Mouse (Mus musculus) lung, embryonic 16.5 days (tissue): ENCODE measurements around the gene Tnni3k. TPM values are rescaled to one million over a fixed set of nuclear protein-coding genes. Genes with fewer than 3 reads are reported as not detected.

ENCODE experiments used
- ATAC-seq: fragments of 200-750 bp; cut with Nextera tagmentation; 2 replicates; pipeline ENCODE4 v1.8.0; 2017; ENCODE audit warnings: low read depth, mild to moderate bottlenecking, moderate library complexity
- H3K27ac ChIP-seq: fragments of 300-500 bp; sonication (generic); 2 replicates; pipeline ENCODE4 v1.5.1; 2014; ENCODE audit warnings: mild to moderate bottlenecking, control low read depth, low read length
- H3K27me3 ChIP-seq: fragments of 300-500 bp; sonication (generic); 2 replicates; pipeline ENCODE4 v1.6.1; 2014; ENCODE audit warnings: low read depth, low read length, mixed read lengths; ENCODE audit not compliant: control insufficient read depth, insufficient read depth
- H3K36me3 ChIP-seq: fragments of 300-500 bp; sonication (generic); 2 replicates; pipeline ENCODE4 v1.6.1; 2014; ENCODE audit warnings: low read length; ENCODE audit not compliant: control insufficient read depth, insufficient read depth
- H3K4me1 ChIP-seq: fragments of 300-500 bp; sonication (generic); replicated peaks from 2 replicates; pipeline ENCODE4 v1.6.1; 2014; ENCODE audit warnings: low read length, mixed read lengths; ENCODE audit not compliant: control insufficient read depth, insufficient read depth
- H3K4me2 ChIP-seq: fragments of 300-500 bp; sonication (generic); 2 replicates; pipeline ENCODE4 v1.6.1; 2014; ENCODE audit warnings: low read depth, low read length, control low read depth
- H3K4me3 ChIP-seq: fragments of 300-500 bp; sonication (generic); 2 replicates; pipeline ENCODE4 v1.5.1; 2014; ENCODE audit warnings: mild to moderate bottlenecking, low read length, control low read depth
- H3K9ac ChIP-seq: fragments of 300-500 bp; sonication (generic); 2 replicates; pipeline ENCODE4 v1.6.1; 2014; ENCODE audit warnings: low read length, control low read depth
- H3K9me3 ChIP-seq: fragments of 300-500 bp; sonication (generic); 2 replicates; pipeline ENCODE4 v1.6.1; 2016; ENCODE audit warnings: low read length; ENCODE audit not compliant: control insufficient read depth
- WGBS: fragments of 180-500 bp; shearing (Covaris S2); extraction: QIAGEN DNeasy Blood & Tissue Kit; methylation state at CpG from one replicate; pipeline ENCODE4 v1.1.7; 2014; 5-methylcytosine and 5-hydroxymethylcytosine counted together
- polyA plus RNA-seq: library from polyadenylated mRNA; unstranded; fragments of >200 nt; fragmentation: Nextera tagmentation; extraction: Ambion mirVana; gene quantifications from 2 replicates; pipeline ENCODE4 v1.2.1, GENCODE M21; 2015

Gene Tnni3k
- polyA plus RNA-seq, 1 experiment from 2014 or later = 1.1 TPM

- Histone ChIP-seq H3K4me3 (no peak overlapping the region), H3K27me3 (no peaks in the 10 kb centered on the region), H3K4me2 (no peak overlapping the region), H3K9me3 (no peaks in the 10 kb centered on the region), H3K9ac (no peak overlapping the region), H3K36me3 (no peaks in the 10 kb centered on the region), H3K27ac (no peak overlapping the region), H3K4me1 (no peaks in the 10 kb centered on the region)
- no peak for ATAC-seq
- 58% methylated on average over 3 of the region's 3 CpGs for WGBS
These were observed 162.0 kb downstream of the Tnni3k start for GRCm38 (mm10) chr3:154893225-154893624.

- 8% methylated on average over 5 of the region's 5 CpGs for WGBS
- H3K4me2 ChIP-seq = no peak overlapping the region
- ATAC-seq = no peak
- no peaks in the 10 kb centered on the region for H3K4me1 ChIP-seq
- H3K27ac ChIP-seq = no peak overlapping the region
- H3K36me3 ChIP-seq = no peaks in the 10 kb centered on the region
- no peak overlapping the region for H3K4me3 ChIP-seq
- no peaks in the 10 kb centered on the region for H3K27me3 ChIP-seq
- no peak overlapping the region for H3K9ac ChIP-seq
- no peaks in the 10 kb centered on the region for H3K9me3 ChIP-seq
These were observed 169.8 kb downstream of the Tnni3k start for GRCm38 (mm10) chr3:154885452-154885851.

GRCm38 (mm10) chr3:154885048-154885447 is 170.2 kb downstream of the Tnni3k start:
- no peak overlapping the region for H3K4me3 ChIP-seq
- no peaks in the 10 kb centered on the region for H3K27me3 ChIP-seq
- no peaks in the 10 kb centered on the region for H3K36me3 ChIP-seq
- no peak overlapping the region for H3K4me2 ChIP-seq
- no peaks in the 10 kb centered on the region for H3K4me1 ChIP-seq
- WGBS = 7% methylated on average over 5 of the region's 5 CpGs
- H3K9ac ChIP-seq = no peak overlapping the region
- ATAC-seq = no peak
- H3K27ac ChIP-seq = no peak overlapping the region
- H3K9me3 ChIP-seq = no peaks in the 10 kb centered on the region

- no peaks in the 10 kb centered on the region for H3K27me3 ChIP-seq
- H3K36me3 ChIP-seq = no peaks in the 10 kb centered on the region
- no peak for ATAC-seq
- H3K4me1 ChIP-seq = no peaks in the 10 kb centered on the region
- H3K4me2 ChIP-seq = no peak overlapping the region
- H3K9me3 ChIP-seq = no peaks in the 10 kb centered on the region
- H3K9ac ChIP-seq = no peak overlapping the region
- H3K27ac ChIP-seq = no peak overlapping the region
- 58% methylated on average over 2 of the region's 2 CpGs for WGBS
- no peak overlapping the region for H3K4me3 ChIP-seq
These were observed 173.7 kb downstream of the Tnni3k start for GRCm38 (mm10) chr3:154881428-154881986.

GRCm38 (mm10) chr3:154880536-154880939 is 174.7 kb downstream of the Tnni3k start:
- WGBS = 20% methylated on average over 4 of the region's 4 CpGs
- Histone ChIP-seq H3K4me1 (no peaks in the 10 kb centered on the region), H3K4me3 (no peak overlapping the region), H3K27ac (no peak overlapping the region), H3K36me3 (no peaks in the 10 kb centered on the region), H3K9me3 (no peaks in the 10 kb centered on the region), H3K27me3 (no peaks in the 10 kb centered on the region), H3K4me2 (no peak overlapping the region), H3K9ac (no peak overlapping the region)
- ATAC-seq = no peak

- no peak for ATAC-seq
- H3K27ac ChIP-seq = no peak overlapping the region
These were observed 175.1 kb downstream of the Tnni3k start for GRCm38 (mm10) chr3:154880108-154880507.

GRCm38 (mm10) chr3:154879515-154879914 is 175.7 kb downstream of the Tnni3k start:
- no peak for ATAC-seq
- H3K9me3 ChIP-seq = no peaks in the 10 kb centered on the region
- no peak overlapping the region for H3K4me3 ChIP-seq
- no peak overlapping the region for H3K4me2 ChIP-seq
- no peak overlapping the region for H3K9ac ChIP-seq
- no peak overlapping the region for H3K27ac ChIP-seq
- WGBS = 25% methylated on average over 2 of the region's 2 CpGs
- H3K4me1 ChIP-seq = no peaks in the 10 kb centered on the region
- H3K27me3 ChIP-seq = no peaks in the 10 kb centered on the region
- H3K36me3 ChIP-seq = no peaks in the 10 kb centered on the region

More at GRCm38 (mm10) chr3:154880108-154880507, 175.1 kb downstream of the Tnni3k start:
- Histone ChIP-seq H3K9ac (no peak overlapping the region), H3K4me1 (no peaks in the 10 kb centered on the region), H3K27me3 (no peaks in the 10 kb centered on the region), H3K36me3 (no peaks in the 10 kb centered on the region), H3K4me3 (no peak overlapping the region), H3K4me2 (no peak overlapping the region), H3K9me3 (no peaks in the 10 kb centered on the region)
- 59% methylated on average over 5 of the region's 5 CpGs for WGBS

GRCm38 (mm10) chr3:154879080-154879479 is 176.1 kb downstream of the Tnni3k start:
- Histone ChIP-seq H3K4me3 (no peak overlapping the region), H3K36me3 (no peaks in the 10 kb centered on the region), H3K9me3 (no peaks in the 10 kb centered on the region), H3K4me2 (no peak overlapping the region), H3K27ac (no peak overlapping the region), H3K27me3 (no peaks in the 10 kb centered on the region), H3K4me1 (no peaks in the 10 kb centered on the region), H3K9ac (no peak overlapping the region)
- 92% methylated on average over 1 of the region's 1 CpGs for WGBS
- no peak for ATAC-seq

- Histone ChIP-seq H3K4me1 (no peaks in the 10 kb centered on the region), H3K9ac (no peak overlapping the region), H3K27me3 (no peaks in the 10 kb centered on the region), H3K36me3 (no peaks in the 10 kb centered on the region), H3K4me3 (no peak overlapping the region), H3K4me2 (no peak overlapping the region), H3K27ac (no peak overlapping the region), H3K9me3 (no peaks in the 10 kb centered on the region)
- WGBS = 83% methylated on average over 4 of the region's 4 CpGs
- no peak for ATAC-seq
These were observed 186.4 kb downstream of the Tnni3k start for GRCm38 (mm10) chr3:154868807-154869206.

- Histone ChIP-seq H3K4me1 (no peaks in the 10 kb centered on the region), H3K4me3 (no peak overlapping the region), H3K4me2 (no peak overlapping the region), H3K27me3 (no peaks in the 10 kb centered on the region), H3K9me3 (no peaks in the 10 kb centered on the region), H3K27ac (no peak overlapping the region), H3K9ac (no peak overlapping the region), H3K36me3 (no peaks in the 10 kb centered on the region)
- WGBS = 70% methylated on average over 6 of the region's 6 CpGs
- no peak for ATAC-seq
These were observed 193.3 kb downstream of the Tnni3k start for GRCm38 (mm10) chr3:154861921-154862320.
